Mouse (Mus musculus) liver, embryonic 14.5 days (tissue): ENCODE results near the gene Sc5d. TPM values are rescaled to one million over a fixed set of nuclear protein-coding genes. Genes with fewer than 3 reads are reported as not detected.

ENCODE experiments used
- ATAC-seq: fragments of 200-750 bp; cut with Nextera tagmentation; 2 replicates; pipeline ENCODE4 v1.8.0; 2017; ENCODE audit warnings: moderate number of reproducible peaks, mild to moderate bottlenecking, moderate library complexity; ENCODE audit not compliant: insufficient read depth
- DNase-seq, 3 experiments: peaks; one replicate each; pipeline ENCODE4 v3.0.0-alpha.2; 2012 to 2013; ENCODE audit warnings: low read depth in 3 of 3, low spot score in 3 of 3
- H3K27ac ChIP-seq: fragments of 300-500 bp; sonication (generic); 2 replicates; pipeline ENCODE4 v1.5.1; 2014; ENCODE audit warnings: moderate library complexity, mild to moderate bottlenecking, control low read depth, inconsistent platforms
- H3K27me3 ChIP-seq: fragments of 300-500 bp; sonication (generic); 2 replicates; pipeline ENCODE4 v1.6.1; 2014; ENCODE audit warnings: mild to moderate bottlenecking, low read length, moderate library complexity; ENCODE audit not compliant: control insufficient read depth, insufficient read depth
- H3K36me3 ChIP-seq: fragments of 300-500 bp; sonication (generic); replicated peaks from 2 replicates; pipeline ENCODE4 v1.6.1; 2014; ENCODE audit warnings: low read depth; ENCODE audit not compliant: control insufficient read depth, insufficient read depth
- H3K4me1 ChIP-seq, 2 experiments: fragments of 200-500 bp in 1 of 2; fragments of 300-500 bp in 1 of 2; sonication (generic) in 1 of 2; replicated peaks; 2 replicates each; pipeline ENCODE4 v1.6.1; 2012 to 2014; ENCODE audit warnings: antibody characterized with exemption in 1 of 2, inconsistent platforms in 1 of 2, low read length in 1 of 2; ENCODE audit not compliant: control insufficient read depth in 2 of 2, insufficient read depth in 2 of 2
- H3K4me2 ChIP-seq: fragments of 300-500 bp; sonication (generic); 2 replicates; pipeline ENCODE4 v1.6.1; 2014; ENCODE audit warnings: low read depth, mild to moderate bottlenecking, control low read depth, moderate library complexity
- H3K4me3 ChIP-seq, 2 experiments: fragments of 200-500 bp in 1 of 2; fragments of 300-500 bp in 1 of 2; sonication (generic) in 1 of 2; 2 replicates each; pipeline ENCODE4 v1.5.1; 2012 to 2014; ENCODE audit warnings: low read depth in 2 of 2, low read length in 2 of 2, mild to moderate bottlenecking in 2 of 2, control low read depth in 1 of 2, inconsistent platforms in 1 of 2, moderate library complexity in 1 of 2; ENCODE audit not compliant: insufficient read depth in 1 of 2
- H3K9ac ChIP-seq: fragments of 300-500 bp; sonication (generic); replicated peaks from 2 replicates; pipeline ENCODE4 v1.6.1; 2014; ENCODE audit warnings: mild to moderate bottlenecking, control low read depth, moderate library complexity
- H3K9me3 ChIP-seq: fragments of 300-500 bp; sonication (generic); 2 replicates; pipeline ENCODE4 v1.6.1; 2016; ENCODE audit warnings: low read length, mixed read lengths; ENCODE audit not compliant: control insufficient read depth
- CTCF ChIP-seq: IDR thresholded peaks from 2 replicates; pipeline ENCODE4 v1.5.1; 2016; ENCODE audit warnings: antibody characterized with exemption, low read depth, control low read depth
- EP300 ChIP-seq: IDR thresholded peaks from 2 replicates; pipeline ENCODE4 v1.6.1; 2016; ENCODE audit warnings: antibody characterized with exemption, low read depth
- WGBS: fragments of 180-500 bp; shearing (Covaris S2); extraction: QIAGEN DNeasy Blood & Tissue Kit; methylation state at CpG from one replicate; pipeline ENCODE4 v1.1.7; 2014; ENCODE audit not compliant: insufficient replicate concordance; 5-methylcytosine and 5-hydroxymethylcytosine counted together
- polyA plus RNA-seq, 2 experiments: library from polyadenylated mRNA; depleted of rRNA in 1 of 2; stranded (reverse) in 1 of 2; unstranded in 1 of 2; fragments of >200 nt; fragmentation: Nextera tagmentation in 1 of 2; extraction: Ambion mirVana in 1 of 2; gene quantifications; 2 replicates each; pipeline versions ENCODE4 v1.2.1 to v1.2.3; 2012 to 2014

Gene Sc5d
- polyA plus RNA-seq, 2 experiments, result 39.2 to 59.2 TPM

DNA sequence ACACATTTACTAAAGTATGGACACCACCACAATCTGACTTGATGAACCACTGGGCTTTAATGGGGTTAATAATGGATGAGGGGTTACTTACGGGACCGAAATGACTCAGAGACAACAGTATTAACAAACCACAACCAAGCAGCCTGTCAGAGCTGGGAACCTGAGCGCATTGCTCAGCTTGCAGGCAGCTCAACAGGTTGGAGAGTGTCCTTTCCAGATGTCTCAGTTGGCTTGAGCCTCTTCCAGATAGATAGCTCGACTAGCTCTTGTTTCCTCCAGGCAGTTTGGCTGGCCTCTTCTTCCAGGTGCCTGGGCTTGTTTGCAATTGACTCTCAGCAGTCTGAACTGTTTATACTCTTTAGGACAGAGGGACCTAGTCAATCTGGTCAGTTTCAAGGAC is 8.6 kb upstream of the Sc5d start:
- H3K27ac ChIP-seq, result no peak overlapping the region
- WGBS, result 34% methylated on average over 4 of the region's 4 CpGs
- H3K4me3 ChIP-seq, result no peak overlapping the region
- no peaks in the 10 kb centered on the region for H3K9me3 ChIP-seq
- TF ChIP-seq CTCF, result no peak
- no peak for TF ChIP-seq EP300
- peaks cover 0 to 2% of the 10 kb centered on the region in 2 experiments; a peak in 1 of 4 replicates for H3K4me1 ChIP-seq
- H3K36me3 ChIP-seq, result no peaks in the 10 kb centered on the region
- no peaks in the 10 kb centered on the region for H3K27me3 ChIP-seq
- H3K4me2 ChIP-seq, result no peak overlapping the region
- ATAC-seq (no peak), DNase-seq (no peak)
- no peak overlapping the region for H3K9ac ChIP-seq

- H3K4me2 ChIP-seq, result no peak overlapping the region
- 44% methylated on average over 5 of the region's 5 CpGs for WGBS
- H3K27ac ChIP-seq, result no peak overlapping the region
- TF ChIP-seq EP300 (no peak), CTCF (no peak)
- H3K9me3 ChIP-seq, result no peaks in the 10 kb centered on the region
- ATAC-seq (no peak), DNase-seq (no peak)
- H3K36me3 ChIP-seq, result no peaks in the 10 kb centered on the region
- no peak overlapping the region for H3K9ac ChIP-seq
- H3K4me3 ChIP-seq, result no peak overlapping the region
- H3K4me1 ChIP-seq, result peaks cover 0 to 2% of the 10 kb centered on the region in 2 experiments; a peak in 1 of 4 replicates
- no peaks in the 10 kb centered on the region for H3K27me3 ChIP-seq
These were observed 7.4 kb upstream of the Sc5d start for GRCm38 (mm10) chr9:42271456-42271855.

DNA sequence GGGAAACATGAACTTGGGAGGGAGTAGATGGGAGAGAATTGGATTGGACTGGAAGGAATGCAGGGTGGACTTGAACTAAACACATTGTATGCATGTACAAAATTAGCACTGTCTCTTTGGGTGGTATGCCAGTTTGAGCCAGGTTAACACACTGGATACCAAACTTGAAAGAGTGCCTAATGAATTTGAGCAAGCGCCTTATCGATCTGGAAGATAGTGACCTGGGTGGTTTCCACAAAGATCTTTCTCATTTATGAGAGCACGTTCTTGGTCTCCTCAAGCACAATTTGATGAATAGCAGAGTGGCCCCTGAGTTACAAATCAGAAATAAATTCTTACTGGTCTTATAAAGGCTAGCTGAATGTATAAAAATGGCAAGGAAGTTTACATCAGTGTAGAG is 6.6 kb upstream of the Sc5d start:
- Histone ChIP-seq H3K4me2 (no peak overlapping the region), H3K9me3 (no peaks in the 10 kb centered on the region), H3K9ac (no peak overlapping the region), H3K36me3 (no peaks in the 10 kb centered on the region), H3K4me1 (peaks cover 0 to 2% of the 10 kb centered on the region in 2 experiments; a peak in 1 of 4 replicates), H3K27me3 (no peaks in the 10 kb centered on the region), H3K27ac (no peak overlapping the region), H3K4me3 (no peak overlapping the region)
- DNase-seq (no peak), ATAC-seq (no peak)
- WGBS, result 73% methylated on average over 3 of the region's 3 CpGs
- TF ChIP-seq EP300 (no peak), CTCF (no peak)

GRCm38 (mm10) chr9:42270081-42270480 is 6.0 kb upstream of the Sc5d start:
- Histone ChIP-seq H3K9ac (no peak overlapping the region), H3K36me3 (no peaks in the 10 kb centered on the region), H3K4me2 (no peak overlapping the region), H3K4me3 (no peak overlapping the region), H3K27me3 (no peaks in the 10 kb centered on the region), H3K4me1 (peaks cover 0 to 2% of the 10 kb centered on the region in 2 experiments; a peak in 1 of 4 replicates), H3K27ac (no peak overlapping the region), H3K9me3 (no peaks in the 10 kb centered on the region)
- DNase-seq (no peak), ATAC-seq (no peak)
- 69% methylated on average over 5 of the region's 5 CpGs for WGBS
- TF ChIP-seq CTCF, result no peak
- no peak for TF ChIP-seq EP300

DNA sequence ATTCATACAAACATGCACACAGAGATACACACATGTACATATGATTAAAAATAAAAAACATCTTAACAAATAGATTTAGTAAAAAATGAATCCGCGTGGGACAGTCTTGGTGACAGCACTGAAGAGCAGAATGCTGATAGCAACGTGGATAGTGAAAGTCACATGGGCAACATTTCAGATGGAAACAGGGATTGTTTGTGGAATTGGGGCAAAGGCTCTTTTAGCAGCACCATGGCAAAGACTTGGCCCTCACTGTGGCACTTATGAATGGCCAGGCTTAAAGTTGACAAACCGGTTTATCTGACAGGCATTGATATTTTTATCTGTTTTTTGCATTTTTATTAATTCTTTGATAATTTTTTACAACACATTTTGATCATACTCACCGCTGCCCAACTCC is 4.3 kb upstream of the Sc5d start:
- WGBS, result 61% methylated on average over 5 of the region's 5 CpGs
- H3K27ac ChIP-seq, result no peak overlapping the region
- ATAC-seq (no peak), DNase-seq (no peak)
- H3K4me1 ChIP-seq, result peaks cover 4 to 6% of the 10 kb centered on the region in 2 experiments; a peak in 2 of 4 replicates
- H3K36me3 ChIP-seq, result no peaks in the 10 kb centered on the region
- H3K27me3 ChIP-seq, result no peaks in the 10 kb centered on the region
- H3K9ac ChIP-seq, result no peak overlapping the region
- TF ChIP-seq CTCF (no peak), EP300 (no peak)
- H3K4me3 ChIP-seq, result no peak overlapping the region
- H3K4me2 ChIP-seq, result no peak overlapping the region
- H3K9me3 ChIP-seq, result no peaks in the 10 kb centered on the region
